Mouse (Mus musculus) small intestine, adult 2 months (tissue): ENCODE measurements at regions not wholly inside any gene's neighbourhood (a gene's known extent, or its start where the extent isn't known, plus 50 kb on each side); places are given as distances from the start of the nearest gene placed in this dataset.

Source experiments
- CTCF ChIP-seq: fragments of 200-500 bp; IDR thresholded peaks from 2 replicates; pipeline ENCODE4 v1.5.1; 2012; ENCODE audit warnings: low read depth, mild to moderate bottlenecking, control low read depth, inconsistent platforms, low read length, moderate library complexity, mixed read lengths; ENCODE audit not compliant: insufficient replicate concordance, insufficient read length; ENCODE audit errors: extremely low read depth
- POLR2A ChIP-seq: fragments of 200-500 bp; IDR thresholded peaks from 2 replicates; pipeline ENCODE4 v1.6.1; 2012; ENCODE audit warnings: low read depth, mild to moderate bottlenecking, control low read depth, inconsistent platforms, low read length, moderate library complexity

DNA sequence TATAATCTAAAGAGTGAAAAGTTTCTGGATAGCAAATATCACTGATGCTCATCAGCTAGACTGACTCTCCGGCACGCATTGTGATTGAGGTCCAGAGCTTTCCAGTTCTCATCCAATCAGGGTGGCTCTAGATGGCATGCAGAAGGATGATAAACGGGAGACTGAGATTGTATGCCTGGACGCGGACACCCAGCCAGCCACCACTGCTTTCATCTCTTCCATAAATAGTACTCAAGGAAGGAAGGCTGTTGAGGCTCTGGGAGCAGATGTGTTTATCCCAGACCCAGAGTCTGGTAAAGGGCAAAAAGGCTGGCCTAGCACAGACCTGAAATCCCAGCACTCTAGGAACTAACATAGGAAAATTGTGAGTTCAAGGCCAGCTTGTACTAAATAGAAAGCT lies 330.6 kb downstream of the Gm11361 start:
- no peak for TF ChIP-seq CTCF
- TF ChIP-seq POLR2A, result no peak
